Mouse (Mus musculus): ENCODE results near the gene Gatd1. TPM values are rescaled to one million over a fixed set of nuclear protein-coding genes. Genes with fewer than 3 reads are reported as not detected.

Gatd1 gene
- 10 to 100 TPM; 42.4 to 49.2 TPM for total RNA-seq (2021)

- peak; percentile 94 to 99 for DNase-seq (ENCODE audit: extremely low spot score in 1 of 2, low spot score in 1 of 2)
Observed at GRCm38 (mm10) chr7:141413809-141414584, at the start of gene Gatd1. Gene Gatd1 (minus strand): TSS chr7:141414136.

- DNase-seq (ENCODE audit: extremely low spot score in 1 of 2, low spot score in 1 of 2): no peak
Observed at GRCm38 (mm10) chr7:141462333-141462821, 48.4 kb upstream of the Gatd1 start.

GRCm38 (mm10) chr7:141461521-141462332, 47.8 kb upstream of the Gatd1 start:
- no peak for DNase-seq (ENCODE audit: extremely low spot score in 1 of 2, low spot score in 1 of 2)

- DNase-seq (ENCODE audit: extremely low spot score in 1 of 2, low spot score in 1 of 2): no peak
Observed at GRCm38 (mm10) chr7:141460391-141461113, 46.6 kb upstream of the Gatd1 start, which contains the start of gene Cracr2b. Gene Cracr2b (plus strand): TSS chr7:141461094.

GRCm38 (mm10) chr7:141460001-141460390, 46.1 kb upstream of the Gatd1 start:
- no peak for DNase-seq (ENCODE audit: extremely low spot score in 1 of 2, low spot score in 1 of 2)

- no peak for DNase-seq (ENCODE audit: extremely low spot score in 1 of 2, low spot score in 1 of 2)
Observed at GRCm38 (mm10) chr7:141459301-141459711, 45.4 kb upstream of the Gatd1 start.

GRCm38 (mm10) chr7:141458661-141459060, 44.7 kb upstream of the Gatd1 start:
- no peak for DNase-seq (ENCODE audit: extremely low spot score in 1 of 2, low spot score in 1 of 2)

- peak in 1 of 2 experiments; percentile 60 for DNase-seq (ENCODE audit: extremely low spot score in 1 of 2, low spot score in 1 of 2)
Observed at GRCm38 (mm10) chr7:141457986-141458660, 44.2 kb upstream of the Gatd1 start.

GRCm38 (mm10) chr7:141457236-141457635, 43.3 kb upstream of the Gatd1 start:
- DNase-seq (ENCODE audit: extremely low spot score in 1 of 2, low spot score in 1 of 2): no peak

GRCm38 (mm10) chr7:141456739-141457138, 42.8 kb upstream of the Gatd1 start:
- no peak for DNase-seq (ENCODE audit: extremely low spot score in 1 of 2, low spot score in 1 of 2)

GRCm38 (mm10) chr7:141455610-141456314, 41.8 kb upstream of the Gatd1 start:
- DNase-seq (ENCODE audit: extremely low spot score in 1 of 2, low spot score in 1 of 2): peak in 1 of 2 experiments; percentile 34

- peak; percentile 71 to 79 for DNase-seq (ENCODE audit: extremely low spot score in 1 of 2, low spot score in 1 of 2)
Observed at GRCm38 (mm10) chr7:141454967-141455551, 41.1 kb upstream of the Gatd1 start, which contains the start of gene Pnpla2. Gene Pnpla2 (plus strand): TSS chr7:141455198.

GRCm38 (mm10) chr7:141453636-141454035, 39.7 kb upstream of the Gatd1 start:
- DNase-seq (ENCODE audit: extremely low spot score in 1 of 2, low spot score in 1 of 2): no peak

GRCm38 (mm10) chr7:141451928-141452327, 38.0 kb upstream of the Gatd1 start:
- no peak for DNase-seq (ENCODE audit: extremely low spot score in 1 of 2, low spot score in 1 of 2)

- peak; percentile 82 to 91 for DNase-seq (ENCODE audit: extremely low spot score in 1 of 2, low spot score in 1 of 2)
Observed at GRCm38 (mm10) chr7:141447110-141447991, 33.4 kb upstream of the Gatd1 start, which contains the start of gene Rplp2. Gene Rplp2 (plus strand): TSS chr7:141447370.

GRCm38 (mm10) chr7:141446374-141446773, 32.4 kb upstream of the Gatd1 start:
- peak in 1 of 2 experiments; percentile 1 for DNase-seq (ENCODE audit: extremely low spot score in 1 of 2, low spot score in 1 of 2)

GRCm38 (mm10) chr7:141443828-141444237, 29.9 kb upstream of the Gatd1 start, which contains the start of gene Pidd1:
Gene Pidd1 (minus strand): TSS chr7:141444025.
- peak in 1 of 2 experiments; percentile 14 for DNase-seq (ENCODE audit: extremely low spot score in 1 of 2, low spot score in 1 of 2)

Measured in layer of hippocampus, postnatal 25 days (tissue).